Mouse (Mus musculus): ENCODE data around the gene Krt25. TPM values are rescaled to one million over a fixed set of nuclear protein-coding genes. Genes with fewer than 3 reads are reported as not detected.

Gene Krt25
- polyA plus RNA-seq, 1 experiment = not detected

DNA sequence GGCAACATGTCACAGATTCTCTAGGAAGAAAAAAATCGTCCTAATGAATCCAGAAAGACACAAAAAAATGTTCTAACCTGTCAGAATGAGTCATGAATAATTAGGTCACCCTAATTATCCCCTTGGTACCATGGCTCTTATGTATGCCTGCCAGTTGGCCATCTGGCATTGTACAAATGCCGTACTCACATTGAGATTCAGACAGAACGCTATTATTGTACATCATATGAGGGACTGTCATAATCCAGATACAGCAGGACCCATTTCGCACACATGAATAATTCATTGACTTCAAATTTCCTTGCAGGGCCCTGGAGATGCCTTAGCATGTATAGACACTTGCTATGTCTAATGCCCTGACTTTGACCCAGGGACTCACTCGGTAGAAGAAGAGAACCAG, 38.7 kb downstream of the Krt25 start:
- no peak for DNase-seq
- Histone ChIP-seq H3K4me1 (ENCODE audit: control insufficient read depth, insufficient read depth, low read length) (no peaks in the 10 kb centered on the region), H3K4me3 (replicated peaks; ENCODE audit: extremely low read depth, low read depth, low read length) (no peak overlapping the region)
- TF ChIP-seq CTCF (IDR thresholded peaks at IDR 0.05; ENCODE audit: insufficient read depth, low read length) = no peak
- no peak for TF ChIP-seq POLR2A (IDR thresholded peaks at IDR 0.05; ENCODE audit: borderline replicate concordance, extremely low read depth, low read depth, low read length)
- 79% methylated on average over 5 of the region's 5 CpGs for WGBS

DNA sequence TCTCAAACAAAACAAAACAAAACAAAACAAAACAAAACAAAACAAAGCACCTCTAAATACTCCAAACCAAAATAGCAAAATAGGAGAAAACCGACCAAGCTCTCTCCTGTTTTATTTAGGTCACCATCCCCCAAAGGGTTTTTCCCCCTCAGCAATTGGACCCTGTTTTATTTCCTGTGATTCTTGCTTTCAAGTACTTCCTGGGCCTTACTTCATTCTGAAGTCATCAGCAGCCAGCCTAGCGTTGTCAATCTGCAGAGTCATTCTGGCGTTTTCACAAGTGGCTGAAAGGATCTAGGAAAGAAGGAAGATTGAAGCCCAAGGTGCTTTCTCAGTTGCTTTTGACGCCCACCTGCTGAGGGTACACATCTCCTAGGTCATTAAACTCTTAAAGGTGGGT, 39.4 kb downstream of the Krt25 start:
- TF ChIP-seq CTCF (IDR thresholded peaks at IDR 0.05; ENCODE audit: insufficient read depth, low read length) (no peak), POLR2A (IDR thresholded peaks at IDR 0.05; ENCODE audit: borderline replicate concordance, extremely low read depth, low read depth, low read length) (no peak)
- DNase-seq = no peak

DNA sequence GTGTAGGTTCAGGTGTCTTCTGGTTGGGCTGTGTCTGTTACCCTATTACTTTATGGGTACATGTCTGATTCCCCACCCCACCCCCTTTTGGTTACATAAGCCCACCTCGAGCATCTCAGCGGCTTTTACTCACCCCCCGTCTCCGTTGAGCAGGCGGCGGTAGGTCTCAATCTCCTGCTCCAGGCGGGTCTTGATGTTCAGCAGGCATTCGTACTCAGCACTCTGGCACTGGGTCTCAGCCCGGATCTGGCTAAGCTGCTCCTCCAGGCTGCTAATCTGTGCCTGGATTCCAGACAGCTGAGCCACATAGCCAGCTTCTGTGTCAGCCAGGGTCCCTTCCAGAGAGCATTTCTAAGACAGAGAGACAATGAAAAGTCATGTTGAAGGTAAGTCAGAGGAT, 41.6 kb downstream of the Krt25 start:
- Histone ChIP-seq H3K4me3 (replicated peaks; ENCODE audit: extremely low read depth, low read depth, low read length) (no peak overlapping the region), H3K4me1 (ENCODE audit: control insufficient read depth, insufficient read depth, low read length) (no peaks in the 10 kb centered on the region)
- no peak for DNase-seq
- TF ChIP-seq CTCF (IDR thresholded peaks at IDR 0.05; ENCODE audit: insufficient read depth, low read length) = no peak
- WGBS = 79% methylated on average over 9 of the region's 9 CpGs

More for the DNA sequence above, 39.4 kb downstream of the Krt25 start:
- 37% methylated on average over 4 of the region's 4 CpGs for WGBS
- Histone ChIP-seq H3K4me3 (replicated peaks; ENCODE audit: extremely low read depth, low read depth, low read length) (no peak overlapping the region), H3K4me1 (ENCODE audit: control insufficient read depth, insufficient read depth, low read length) (no peaks in the 10 kb centered on the region)

DNA sequence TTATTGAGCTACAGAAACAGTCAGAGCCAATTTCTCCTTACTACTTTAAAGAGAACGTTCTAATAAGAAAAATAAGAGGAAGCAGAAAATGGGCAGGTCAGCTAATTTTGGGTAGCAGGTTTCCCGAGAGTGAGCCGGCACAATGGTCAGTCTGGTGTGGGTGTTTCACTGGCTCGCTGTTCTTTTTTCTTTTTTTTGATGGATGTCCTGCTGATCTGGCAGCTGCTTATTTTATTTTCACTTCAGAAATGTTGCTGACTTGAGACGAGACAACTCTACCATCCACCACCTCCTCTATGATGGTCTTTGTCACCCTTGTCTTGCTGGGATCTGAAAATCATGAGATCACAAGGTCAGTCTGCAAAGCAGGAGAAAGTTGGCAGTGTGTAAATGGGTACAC, 42.8 kb downstream of the Krt25 start:
- 36% methylated on average over 5 of the region's 5 CpGs for WGBS
- DNase-seq = no peak
- H3K4me1 ChIP-seq (ENCODE audit: control insufficient read depth, insufficient read depth, low read length) = no peaks in the 10 kb centered on the region
- TF ChIP-seq CTCF (IDR thresholded peaks at IDR 0.05; ENCODE audit: insufficient read depth, low read length) (no peak), POLR2A (IDR thresholded peaks at IDR 0.05; ENCODE audit: borderline replicate concordance, extremely low read depth, low read depth, low read length) (no peak)
- H3K4me3 ChIP-seq (replicated peaks; ENCODE audit: extremely low read depth, low read depth, low read length) = no peak overlapping the region

DNA sequence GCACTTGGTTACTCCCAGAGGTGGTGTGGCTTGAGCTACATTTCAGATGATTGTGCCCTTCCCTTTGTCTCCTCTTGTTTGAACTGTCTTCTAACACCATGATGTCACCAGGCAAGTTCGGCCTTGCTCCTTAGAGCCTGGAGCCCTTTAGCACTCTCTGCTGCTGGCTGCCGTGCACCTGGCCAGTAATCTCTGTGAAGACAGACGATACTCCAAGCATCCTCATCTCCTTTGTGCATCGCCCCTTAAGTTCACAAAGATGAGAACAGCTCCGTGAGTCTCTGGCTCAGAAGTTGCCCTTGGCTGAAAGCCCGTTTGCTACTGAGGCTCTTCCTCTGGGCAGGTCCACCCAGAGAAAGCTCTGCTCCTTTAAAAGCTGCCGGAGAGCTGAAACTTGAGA, 46.0 kb downstream of the Krt25 start:
- TF ChIP-seq CTCF (IDR thresholded peaks at IDR 0.05; ENCODE audit: insufficient read depth, low read length) = no peak
- no peak for TF ChIP-seq POLR2A (IDR thresholded peaks at IDR 0.05; ENCODE audit: borderline replicate concordance, extremely low read depth, low read depth, low read length)
- DNase-seq = no peak
- H3K4me3 ChIP-seq (replicated peaks; ENCODE audit: extremely low read depth, low read depth, low read length) = no peak overlapping the region
- WGBS = 42% methylated on average over 7 of the region's 7 CpGs
- no peaks in the 10 kb centered on the region for H3K4me1 ChIP-seq (ENCODE audit: control insufficient read depth, insufficient read depth, low read length)

DNA sequence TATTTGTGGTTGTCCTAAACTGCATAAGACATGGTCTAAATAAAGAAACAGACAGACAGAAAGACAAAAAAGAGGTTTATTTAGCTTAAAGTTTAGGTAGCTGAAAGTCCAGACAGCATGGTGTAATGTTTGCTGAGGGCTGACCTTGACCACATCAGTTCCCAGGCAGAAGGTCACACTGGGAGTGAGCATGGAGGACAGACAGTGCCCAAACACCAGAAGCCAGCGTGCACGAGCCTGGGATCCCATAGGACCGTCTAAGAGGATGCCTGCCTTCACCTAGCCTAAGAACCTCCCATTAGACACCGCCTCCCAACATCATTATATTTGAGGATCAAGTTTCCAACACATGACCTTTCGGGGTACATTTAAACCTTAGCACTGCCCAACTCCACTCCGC, 47.1 kb downstream of the Krt25 start:
- no peak overlapping the region for H3K4me3 ChIP-seq (replicated peaks; ENCODE audit: extremely low read depth, low read depth, low read length)
- no peaks in the 10 kb centered on the region for H3K4me1 ChIP-seq (ENCODE audit: control insufficient read depth, insufficient read depth, low read length)
- TF ChIP-seq POLR2A (IDR thresholded peaks at IDR 0.05; ENCODE audit: borderline replicate concordance, extremely low read depth, low read depth, low read length) (no peak), CTCF (IDR thresholded peaks at IDR 0.05; ENCODE audit: insufficient read depth, low read length) (no peak)
- 69% methylated on average over 6 of the region's 6 CpGs for WGBS
- no peak for DNase-seq

DNA sequence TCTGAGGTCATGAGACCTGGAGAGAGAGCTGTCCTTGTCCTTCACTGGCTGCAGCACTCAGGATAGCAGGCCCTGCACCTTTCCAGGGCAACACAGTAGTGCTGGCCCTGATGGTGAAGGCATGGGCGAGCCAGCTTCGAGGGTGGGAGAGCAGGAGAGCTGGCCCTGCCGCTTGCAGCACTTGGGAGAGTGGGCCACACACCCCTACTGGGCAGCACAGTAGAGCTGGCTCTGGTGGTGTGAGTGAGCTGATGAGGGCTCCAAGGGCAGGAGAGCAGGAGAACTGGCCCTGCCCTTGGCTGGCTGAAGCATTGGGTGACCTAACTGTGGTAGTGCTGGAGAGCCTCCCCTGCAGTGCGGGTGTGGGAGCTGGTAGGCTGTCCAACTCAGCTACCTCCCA, 50.0 kb downstream of the Krt25 start:
- TF ChIP-seq CTCF (IDR thresholded peaks at IDR 0.05; ENCODE audit: insufficient read depth, low read length) (no peak), POLR2A (IDR thresholded peaks at IDR 0.05; ENCODE audit: borderline replicate concordance, extremely low read depth, low read depth, low read length) (no peak)
- no peak for DNase-seq
- no peak overlapping the region for H3K4me3 ChIP-seq (replicated peaks; ENCODE audit: extremely low read depth, low read depth, low read length)
- H3K4me1 ChIP-seq (ENCODE audit: control insufficient read depth, insufficient read depth, low read length) = no peaks in the 10 kb centered on the region
- 82% methylated on average over 4 of the region's 4 CpGs for WGBS

DNA sequence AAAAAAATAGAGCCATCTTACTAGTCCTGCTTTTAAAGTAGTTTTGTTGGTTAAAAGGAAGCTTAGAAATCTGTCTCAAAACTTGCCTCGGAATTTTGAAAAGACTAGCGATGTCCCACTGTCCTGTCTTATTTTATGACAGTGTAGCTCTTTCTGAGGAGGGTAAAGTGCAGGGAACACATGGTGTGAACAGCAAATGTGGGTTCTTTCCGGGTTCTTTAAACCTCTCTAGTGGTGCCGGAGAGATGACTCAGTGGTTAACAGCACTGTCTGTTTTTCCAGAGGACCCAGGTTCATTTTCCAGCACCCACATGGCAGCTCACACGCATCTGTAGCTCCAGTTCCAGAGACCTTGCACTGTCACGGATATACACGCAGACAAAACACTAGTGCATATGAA, 53.6 kb downstream of the Krt25 start:
- DNase-seq = no peak
- 76% methylated on average over 7 of the region's 7 CpGs for WGBS
- Histone ChIP-seq H3K4me1 (ENCODE audit: control insufficient read depth, insufficient read depth, low read length) (no peaks in the 10 kb centered on the region), H3K4me3 (replicated peaks; ENCODE audit: extremely low read depth, low read depth, low read length) (no peak overlapping the region)
- TF ChIP-seq CTCF (IDR thresholded peaks at IDR 0.05; ENCODE audit: insufficient read depth, low read length) (no peak), POLR2A (IDR thresholded peaks at IDR 0.05; ENCODE audit: borderline replicate concordance, extremely low read depth, low read depth, low read length) (no peak)

DNA sequence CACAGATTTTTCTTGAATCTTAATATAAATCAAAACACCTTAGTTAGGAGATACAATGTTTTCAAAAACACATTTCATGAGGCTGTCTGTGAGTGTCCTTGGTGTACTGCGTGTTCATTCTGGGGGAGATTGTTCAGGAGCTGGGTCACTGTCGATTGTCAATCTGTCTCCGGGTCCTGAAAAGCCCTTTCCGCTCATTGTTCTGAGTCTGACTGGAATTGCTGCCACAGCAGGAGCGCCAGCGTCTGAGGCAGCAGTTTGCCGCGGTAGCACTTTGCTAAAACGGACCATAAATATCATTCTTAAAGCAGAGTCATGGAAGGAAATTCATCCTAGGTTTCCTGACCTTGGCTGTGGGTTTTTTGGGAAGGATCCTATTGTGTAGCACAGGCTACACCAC, 57.0 kb downstream of the Krt25 start:
- Histone ChIP-seq H3K4me1 (ENCODE audit: control insufficient read depth, insufficient read depth, low read length) (no peaks in the 10 kb centered on the region), H3K4me3 (replicated peaks; ENCODE audit: extremely low read depth, low read depth, low read length) (no peak overlapping the region)
- no peak for DNase-seq
- WGBS = 37% methylated on average over 9 of the region's 9 CpGs
- TF ChIP-seq POLR2A (IDR thresholded peaks at IDR 0.05; ENCODE audit: borderline replicate concordance, extremely low read depth, low read depth, low read length) (no peak), CTCF (IDR thresholded peaks at IDR 0.05; ENCODE audit: insufficient read depth, low read length) (no peak)

Other genes with a start within 250 kb of the Krt25 start
- 2.9 and 4.9 TPM in 2 replicates for gene Tns4, start 233.6 kb downstream of the Krt25 start, polyA plus RNA-seq (2012; rRNA removed)
- 15.5 and 19.7 TPM in 2 replicates for gene Ccr7, start 167.9 kb downstream of the Krt25 start, polyA plus RNA-seq (2012; rRNA removed)
- gene Smarce1, start 91.9 kb downstream of the Krt25 start, polyA plus RNA-seq (2012; rRNA removed) = 19.3 and 20.8 TPM in 2 replicates
- 0.11 and 0.12 TPM in 2 replicates for gene Krt222, start 78.9 kb downstream of the Krt25 start, polyA plus RNA-seq (2012; rRNA removed)
- not detected in 2 replicates for gene Krt24, start 37.7 kb downstream of the Krt25 start, polyA plus RNA-seq (2012; rRNA removed)
- not detected in 2 replicates for gene Krt26, start 15.0 kb upstream of the Krt25 start, polyA plus RNA-seq (2012; rRNA removed)
- gene Krt27, start 28.2 kb upstream of the Krt25 start, polyA plus RNA-seq (2012; rRNA removed) = not detected in 2 replicates
- 0.11 and 0.15 TPM in 2 replicates for gene Krt28, start 52.0 kb upstream of the Krt25 start, polyA plus RNA-seq (2012; rRNA removed)
- gene Krt10, start 66.4 kb upstream of the Krt25 start, polyA plus RNA-seq (2012; rRNA removed) = 1.0 and 1.1 TPM in 2 replicates
- gene Krt12, start 99.3 kb upstream of the Krt25 start, polyA plus RNA-seq (2012; rRNA removed) = 0.06 TPM in 1 of 2 replicates, not detected in the other
- gene Krt20, start 115.2 kb upstream of the Krt25 start, polyA plus RNA-seq (2012; rRNA removed) = 0.72 TPM in 1 of 2 replicates, not detected in the other
- gene Krt23, start 170.2 kb upstream of the Krt25 start, polyA plus RNA-seq (2012; rRNA removed) = 20.2 and 26.1 TPM in 2 replicates
- gene Krt39, start 198.4 kb upstream of the Krt25 start, polyA plus RNA-seq (2012; rRNA removed) = not detected in 2 replicates
- not detected in 2 replicates for gene Krt40, start 220.2 kb upstream of the Krt25 start, polyA plus RNA-seq (2012; rRNA removed)
- 1.2 TPM in 1 of 2 replicates, not detected in the other for gene Krtap3-3, start 227.9 kb upstream of the Krt25 start, polyA plus RNA-seq (2012; rRNA removed)
- gene Krtap3-2, start 233.9 kb upstream of the Krt25 start, polyA plus RNA-seq (2012; rRNA removed) = 8.7 TPM in 1 of 2 replicates, not detected in the other
- gene Gm11939, start 236.5 kb upstream of the Krt25 start, polyA plus RNA-seq (2012; rRNA removed) = not detected in 2 replicates
- not detected in 2 replicates for gene Krtap3-1, start 243.7 kb upstream of the Krt25 start, polyA plus RNA-seq (2012; rRNA removed)

Measured in lung, adult 2 months (tissue).